Mouse (Mus musculus) erythroblast, embryonic 14.5 days (primary cell): ENCODE results near the gene Mfsd12.

Experiments
- GATA1 ChIP-seq: IDR thresholded peaks from 2 replicates; pipeline ENCODE4 v1.6.1; 2012; ENCODE audit warnings: low read length, inconsistent platforms, mixed read lengths
- TAL1 ChIP-seq: IDR thresholded peaks from 3 replicates; pipeline ENCODE4 v1.6.1; 2012; ENCODE audit warnings: low read length, inconsistent platforms, mixed read lengths

DNA sequence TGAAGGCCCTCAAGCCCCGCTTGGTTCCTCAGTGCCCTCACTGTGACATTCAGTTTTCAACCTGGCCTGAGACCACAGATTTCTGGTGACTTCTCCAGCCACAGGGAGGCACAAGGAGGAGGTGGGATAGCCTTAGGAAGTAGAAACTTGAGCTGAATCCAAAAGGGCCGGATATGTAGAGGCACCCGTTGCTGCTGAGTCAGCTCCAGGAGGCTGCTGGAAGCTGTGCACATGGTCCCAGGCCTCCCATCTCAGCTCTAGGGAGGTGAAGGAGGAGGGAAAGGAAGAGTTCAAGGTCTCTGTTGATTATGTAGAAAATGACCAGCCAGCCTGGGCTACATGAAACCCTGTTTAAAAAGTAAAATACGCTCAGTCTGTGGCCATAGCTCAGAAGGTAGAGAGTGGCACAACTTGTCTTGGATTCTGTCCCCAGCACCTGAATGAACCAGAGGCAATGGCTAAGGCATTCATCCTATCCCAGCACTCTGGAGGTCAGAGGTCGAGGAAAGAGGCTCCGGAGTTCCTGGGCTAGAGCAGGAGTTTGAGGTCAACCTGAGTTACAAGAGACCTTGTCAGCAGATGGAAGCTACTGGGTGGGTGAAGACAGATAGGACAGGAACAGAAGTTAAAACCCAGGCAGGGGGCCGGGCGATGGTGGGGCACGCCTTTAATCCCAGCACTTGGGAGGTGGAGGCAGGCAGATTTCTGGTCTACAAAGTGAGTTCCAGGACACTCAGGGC, 2.4 kb upstream of the Mfsd12 start:
- no peak for TF ChIP-seq TAL1
- TF ChIP-seq GATA1, result no peak
